Mouse (Mus musculus): Measurements from ENCODE around the gene Usp48. TPM values are rescaled to one million over a fixed set of nuclear protein-coding genes. Genes with fewer than 3 reads are reported as not detected.

Usp48 gene
- total and polyA plus RNA-seq, 3 experiments, result 27.1 to 99.6 TPM; not detected in 1

GRCm38 (mm10) chr4:137663491-137663890 is 69.9 kb downstream of the Usp48 start:
- peaks cover 2 to 3% of the 10 kb centered on the region in 2 experiments; a peak in 3 of 4 replicates for H3K27me3 ChIP-seq (ENCODE audit: control insufficient read depth in 1 of 2, insufficient read depth in 2 of 2, low read length in 2 of 2)

GRCm38 (mm10) chr4:137664433-137664979 is 71.0 kb downstream of the Usp48 start, which contains the start of gene Rap1gap:
Rap1gap (plus strand) TSS chr4:137664726.
- no peak for TF ChIP-seq POLR2AphosphoS5 (IDR thresholded peaks at IDR 0.05; ENCODE audit: borderline replicate concordance, low read depth, low read length)
- TF ChIP-seq MAZ (IDR thresholded peaks at IDR 0.05; ENCODE audit: low read depth, low read length), result no peak
- no peak for TF ChIP-seq RAD21 (IDR thresholded peaks at IDR 0.05; ENCODE audit: low read depth, low read length)
- TF ChIP-seq ELF1 (IDR thresholded peaks at IDR 0.05; ENCODE audit: low read depth, low read length), result no peak
- TF ChIP-seq TCF12 (IDR thresholded peaks at IDR 0.05; ENCODE audit: low read depth, low read length), result no peak
- TF ChIP-seq CHD2 (IDR thresholded peaks at IDR 0.05; ENCODE audit: low read length), result no peak
- TF ChIP-seq ZNF384 (IDR thresholded peaks at IDR 0.05; ENCODE audit: low read depth, low read length), result no peak
- no peak for TF ChIP-seq KAT2A (conservative IDR thresholded peaks at IDR 0.05; ENCODE audit: low read depth, low read length)
- no peak for TF ChIP-seq MAX (IDR thresholded peaks at IDR 0.05; ENCODE audit: low read length)
- TF ChIP-seq ZKSCAN1 (IDR thresholded peaks at IDR 0.05; ENCODE audit: low read depth, low read length), result no peak
- TF ChIP-seq SIN3A (IDR thresholded peaks at IDR 0.05; ENCODE audit: low read length), result no peak
- TF ChIP-seq POLR2A (IDR thresholded peaks at IDR 0.05; ENCODE audit: control insufficient read depth in 1 of 2, insufficient read depth in 1 of 2, low read depth in 1 of 2, low read length in 2 of 2, poor library complexity in 1 of 2), result no peak
- TF ChIP-seq GATA1 (IDR thresholded peaks at IDR 0.05; ENCODE audit: low read depth, low read length), result no peak
- no peak for TF ChIP-seq CTCF (IDR thresholded peaks at IDR 0.05 in 2 of 3, conservative IDR thresholded peaks at IDR 0.05 in 1 of 3; ENCODE audit: control insufficient read depth in 1 of 3, insufficient read depth in 1 of 3, low read depth in 2 of 3, low read length in 3 of 3, poor library complexity in 1 of 3, severe bottlenecking in 1 of 3)
- TF ChIP-seq MEF2A (IDR thresholded peaks at IDR 0.05; ENCODE audit: extremely low read depth, insufficient replicate concordance, low read depth, low read length, poor library complexity, severe bottlenecking), result no peak
- Histone ChIP-seq H3K27me3 (ENCODE audit: control insufficient read depth in 1 of 2, insufficient read depth in 2 of 2, low read length in 2 of 2) (peaks cover 2 to 3% of the 10 kb centered on the region in 2 experiments; a peak in 3 of 4 replicates), H3K36me3 (ENCODE audit: control insufficient read depth in 1 of 2, insufficient read depth in 2 of 2, low read length in 2 of 2) (no peaks in the 10 kb centered on the region), H3K9ac (ENCODE audit: control insufficient read depth, low read depth, low read length, poor library complexity, severe bottlenecking) (no peak within 1 kb of the TSS), H3K9me3 (replicated peaks; ENCODE audit: insufficient read depth, low read length) (no peaks in the 10 kb centered on the region), H3K79me2 (ENCODE audit: control insufficient read depth, insufficient read depth, low read length, poor library complexity) (no peaks in the 10 kb centered on the region), H3K4me1 (ENCODE audit: control insufficient read depth in 1 of 2, insufficient read depth in 2 of 2, low read length in 2 of 2) (no peaks in the 10 kb centered on the region), H3K4me3 (ENCODE audit: control insufficient read depth in 1 of 2, insufficient read depth in 1 of 2, low read depth in 2 of 2, low read length in 2 of 2) (no peak within 1 kb of the TSS), H3K27ac (ENCODE audit: control insufficient read depth, low read depth, low read length) (no peak within 1 kb of the TSS)
- DNase-seq (ENCODE audit: low read depth, low spot score), result no peak

More at GRCm38 (mm10) chr4:137663491-137663890, 69.9 kb downstream of the Usp48 start:
- DNase-seq (ENCODE audit: low read depth, low spot score), result no peak
- H3K4me1 ChIP-seq (ENCODE audit: control insufficient read depth in 1 of 2, insufficient read depth in 2 of 2, low read length in 2 of 2), result no peaks in the 10 kb centered on the region
- H3K36me3 ChIP-seq (ENCODE audit: control insufficient read depth in 1 of 2, insufficient read depth in 2 of 2, low read length in 2 of 2), result no peaks in the 10 kb centered on the region
- no peak overlapping the region for H3K4me3 ChIP-seq (ENCODE audit: control insufficient read depth in 1 of 2, insufficient read depth in 1 of 2, low read depth in 2 of 2, low read length in 2 of 2)
- no peaks in the 10 kb centered on the region for H3K9me3 ChIP-seq (replicated peaks; ENCODE audit: insufficient read depth, low read length)
- TF ChIP-seq NRF1 (IDR thresholded peaks at IDR 0.05; ENCODE audit: insufficient read depth, low read depth, low read length, poor library complexity, severe bottlenecking) (no peak), GATA1 (IDR thresholded peaks at IDR 0.05; ENCODE audit: low read depth, low read length) (no peak), MXI1 (IDR thresholded peaks at IDR 0.05; ENCODE audit: low read depth, low read length) (no peak), TCF12 (IDR thresholded peaks at IDR 0.05; ENCODE audit: low read depth, low read length) (no peak), TBP (IDR thresholded peaks at IDR 0.05; ENCODE audit: low read depth, low read length) (no peak), TAL1 (IDR thresholded peaks at IDR 0.05; ENCODE audit: low read length) (no peak), E2F4 (IDR thresholded peaks at IDR 0.05; ENCODE audit: borderline replicate concordance, low read depth, low read length) (no peak), MYB (IDR thresholded peaks at IDR 0.05; ENCODE audit: low read depth, low read length) (no peak), CHD1 (IDR thresholded peaks at IDR 0.05; ENCODE audit: low read depth, low read length) (no peak)
- H3K9ac ChIP-seq (ENCODE audit: control insufficient read depth, low read depth, low read length, poor library complexity, severe bottlenecking), result no peak overlapping the region
- H3K79me2 ChIP-seq (ENCODE audit: control insufficient read depth, insufficient read depth, low read length, poor library complexity), result no peaks in the 10 kb centered on the region
- H3K27ac ChIP-seq (ENCODE audit: control insufficient read depth, low read depth, low read length), result no peak overlapping the region

All from MEL (cell line).